Mouse (Mus musculus) spleen, adult 12 weeks (tissue): ENCODE data around the gene Bora.
"Not testable (repeated sequence)": the region's sequence is repeated elsewhere in the genome, so short reads cannot be mapped to it uniquely, and the experiment has no call there.

Source experiments
- DNase-seq: peaks from one replicate; pipeline ENCODE4 v3.0.0; 2022; ENCODE audit warnings: low spot score

The Bora gene

DNA sequence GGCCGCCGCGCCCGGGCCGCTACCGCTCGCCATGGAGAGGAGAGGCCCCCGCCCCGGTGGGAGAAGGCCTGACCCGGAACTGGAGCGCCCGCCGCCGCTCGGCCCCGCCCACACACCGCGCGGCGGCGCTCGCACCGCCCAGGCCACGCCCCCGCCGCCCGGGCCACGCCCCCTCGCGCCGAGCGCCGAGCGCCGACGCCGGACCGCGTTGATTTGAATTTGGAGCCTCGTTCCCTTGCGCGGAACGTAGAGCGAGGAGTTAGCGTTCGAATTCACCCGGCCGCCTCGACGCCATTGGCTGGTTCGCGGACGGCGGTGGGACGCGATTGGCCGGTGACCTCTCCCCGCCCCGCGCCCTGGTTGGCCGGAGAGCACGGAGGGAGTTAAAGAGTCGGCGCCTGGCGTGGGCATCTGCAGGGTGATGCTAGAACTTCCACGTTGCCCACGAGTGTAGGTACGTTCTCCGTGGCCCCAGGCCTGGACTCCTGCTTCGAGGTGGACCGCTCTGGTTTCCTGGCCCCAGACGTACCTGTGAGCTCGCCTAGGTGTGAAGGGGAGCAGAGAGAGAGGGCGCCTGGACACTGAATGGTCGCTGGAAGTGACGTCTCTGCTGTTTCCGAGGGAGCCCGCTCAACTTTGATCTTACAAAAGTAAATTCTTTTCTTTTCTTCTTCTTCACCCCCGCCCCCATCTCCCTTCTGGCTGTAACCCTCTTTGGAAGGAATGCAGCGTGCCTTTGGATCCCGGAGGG lies at the start of gene Bora, which contains the start of gene Mzt1:
Bora (plus strand) TSS at position 192 of the 751 bp plus-strand sequence.
Mzt1 (minus strand) TSS at position 104 of the 751 bp plus-strand sequence.
- peak; percentile 95 for DNase-seq

DNA sequence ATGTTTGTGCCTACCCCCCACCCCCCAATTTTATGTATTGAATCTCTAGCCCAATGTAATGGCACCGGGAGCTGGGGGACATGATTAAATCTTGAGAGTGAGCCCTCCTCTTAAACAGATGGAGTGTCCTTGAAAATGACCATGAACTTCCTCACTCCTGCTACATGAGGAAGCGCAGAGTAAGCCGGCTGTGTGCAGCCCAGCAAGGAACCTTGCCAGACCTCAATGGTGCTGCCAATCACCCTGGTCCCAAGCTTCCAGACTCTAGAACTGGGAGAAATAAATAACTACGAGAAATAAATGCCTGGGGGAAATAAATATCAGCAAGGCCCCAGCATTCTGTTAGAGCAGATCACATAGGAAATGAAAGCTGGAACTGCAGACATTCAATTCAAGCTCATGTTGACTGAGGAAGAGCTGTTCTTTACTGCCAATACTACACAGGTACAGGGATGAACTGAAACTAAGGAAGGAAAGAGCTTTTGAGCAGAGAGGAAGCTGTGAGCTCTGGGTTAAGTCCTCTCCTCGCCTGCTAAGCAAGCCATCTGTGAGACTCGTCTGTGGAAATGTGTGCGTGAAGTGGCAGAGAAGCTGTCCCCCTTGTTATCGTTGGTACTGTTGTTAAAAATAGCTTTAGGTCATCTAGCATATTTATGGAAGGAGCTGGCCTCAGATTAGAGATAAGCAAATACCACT lies 35.6 kb upstream of the Bora start:
- no peak for DNase-seq

DNA sequence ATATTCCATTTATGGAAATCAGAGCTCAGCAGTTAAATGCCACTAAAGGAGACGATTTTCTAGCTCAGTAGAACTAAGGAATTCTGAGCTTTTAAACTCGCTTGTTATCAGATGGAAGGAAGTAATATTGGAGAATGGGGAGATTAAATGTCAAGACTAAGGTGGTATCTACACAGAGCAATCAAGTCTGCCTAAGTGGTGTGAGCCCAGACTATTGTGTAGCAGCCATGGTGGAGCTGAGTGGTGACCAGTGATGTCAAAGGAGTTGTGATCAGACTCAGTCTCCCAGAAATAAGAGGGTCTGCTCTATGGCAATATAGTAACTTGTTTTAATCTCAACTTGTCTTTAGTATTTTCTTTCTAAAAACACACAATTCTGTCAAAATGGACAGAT lies 35.1 kb upstream of the Bora start:
- no peak for DNase-seq

DNA sequence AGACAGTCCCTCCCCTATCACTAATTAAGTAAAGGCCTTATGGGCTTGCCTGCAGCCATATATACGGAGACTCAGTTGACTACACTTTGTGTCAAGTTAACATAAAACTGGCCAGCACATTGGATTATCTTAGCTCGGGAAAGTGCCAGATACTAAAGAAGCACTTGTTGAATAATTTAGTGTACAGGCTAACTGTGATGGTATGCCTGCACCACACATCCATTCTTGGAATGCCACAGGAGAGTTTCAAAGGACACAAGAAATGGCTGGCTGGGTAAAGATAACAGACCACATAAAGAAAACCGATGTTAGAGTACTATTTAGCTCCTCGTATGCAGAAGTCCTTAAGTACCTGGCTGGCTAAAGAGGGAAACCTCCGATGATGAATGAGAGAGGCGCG lies 27.3 kb upstream of the Bora start:
- DNase-seq, result no peak

DNA sequence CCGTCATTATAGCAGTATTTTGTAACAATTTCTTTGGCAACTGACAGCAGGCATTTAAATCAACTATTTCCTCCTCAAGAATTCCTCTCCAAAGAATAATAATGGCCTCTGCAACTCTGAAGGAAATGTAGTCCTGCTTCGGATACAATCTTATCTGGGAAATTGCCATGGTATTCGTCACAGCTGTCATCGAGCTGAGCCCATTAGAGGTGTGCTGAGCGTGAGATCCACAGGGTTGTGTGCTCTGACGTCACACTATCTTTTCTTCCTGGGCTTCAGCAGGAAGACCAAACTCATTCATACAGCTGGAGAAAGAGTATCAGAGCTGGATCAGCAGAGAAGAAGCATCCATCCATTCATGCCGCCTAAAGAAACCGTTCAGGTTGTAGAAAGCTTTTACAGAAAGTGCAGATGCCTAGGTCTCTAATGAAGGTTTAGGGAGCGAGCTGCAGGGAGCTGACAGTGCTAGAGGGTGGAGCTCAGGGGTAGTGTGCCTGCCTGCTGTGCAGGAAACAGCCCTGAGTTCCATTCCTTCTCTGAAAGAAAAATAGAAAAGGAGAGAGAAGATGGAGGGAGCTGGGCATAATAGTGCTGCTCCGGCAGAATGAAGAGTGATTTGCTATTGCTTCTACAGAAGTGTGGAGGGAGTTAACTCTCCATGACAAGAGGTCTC lies 26.8 kb upstream of the Bora start:
- DNase-seq, result no peak

DNA sequence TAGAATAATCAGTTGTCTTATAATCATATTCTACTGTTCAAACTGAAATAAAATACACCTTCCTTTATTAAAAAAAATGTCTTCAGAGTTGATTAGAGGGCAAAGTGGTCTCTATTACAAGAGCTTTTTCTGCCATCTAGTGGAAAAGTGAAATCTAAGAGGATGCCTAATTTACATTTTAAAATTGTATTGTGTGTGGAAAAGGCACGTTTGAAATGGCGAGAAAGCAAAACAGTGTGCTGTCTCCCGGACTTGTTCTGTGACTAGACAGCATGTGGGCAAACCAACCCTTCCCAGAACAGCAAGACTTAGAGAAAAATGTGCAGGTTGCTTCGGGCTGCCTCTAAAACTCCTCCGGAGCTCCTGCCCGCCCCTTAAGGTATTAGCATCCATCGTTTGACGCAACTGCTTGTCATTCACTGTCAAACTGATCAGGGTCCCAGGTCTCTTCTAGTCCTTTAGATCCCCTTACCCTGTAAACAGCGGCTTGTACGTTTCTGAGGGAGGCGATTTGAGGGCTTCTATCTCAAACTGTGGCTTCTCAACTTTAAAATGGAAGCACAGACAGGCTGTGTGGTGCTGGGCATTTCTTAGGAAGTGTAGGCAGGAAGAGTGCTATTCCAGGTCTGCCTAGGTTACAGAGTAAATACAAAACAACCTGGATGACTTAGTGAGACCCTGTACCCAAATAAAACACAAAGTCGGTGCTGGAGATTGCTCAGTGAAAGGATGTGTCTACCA lies 23.5 kb upstream of the Bora start:
- no peak for DNase-seq

DNA sequence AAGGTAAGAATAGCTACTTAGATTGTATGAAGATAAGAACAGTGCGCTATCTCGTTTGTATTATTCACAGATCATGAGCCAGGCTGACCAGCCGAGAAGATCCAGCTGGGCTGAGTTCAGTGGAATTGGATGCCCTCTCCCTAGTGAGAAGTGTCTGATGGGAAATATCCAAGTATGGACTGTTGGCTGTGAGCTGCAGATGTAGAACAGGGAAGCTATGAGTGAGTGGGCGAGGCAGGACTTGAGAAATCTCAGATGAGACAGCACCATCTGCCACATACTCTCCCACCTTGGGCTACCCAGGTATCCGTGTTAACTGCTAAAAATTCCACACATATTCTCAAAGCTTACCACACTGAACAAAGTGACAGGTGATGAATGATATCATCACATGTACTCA lies 16.0 kb upstream of the Bora start:
- DNase-seq, result no peak

DNA sequence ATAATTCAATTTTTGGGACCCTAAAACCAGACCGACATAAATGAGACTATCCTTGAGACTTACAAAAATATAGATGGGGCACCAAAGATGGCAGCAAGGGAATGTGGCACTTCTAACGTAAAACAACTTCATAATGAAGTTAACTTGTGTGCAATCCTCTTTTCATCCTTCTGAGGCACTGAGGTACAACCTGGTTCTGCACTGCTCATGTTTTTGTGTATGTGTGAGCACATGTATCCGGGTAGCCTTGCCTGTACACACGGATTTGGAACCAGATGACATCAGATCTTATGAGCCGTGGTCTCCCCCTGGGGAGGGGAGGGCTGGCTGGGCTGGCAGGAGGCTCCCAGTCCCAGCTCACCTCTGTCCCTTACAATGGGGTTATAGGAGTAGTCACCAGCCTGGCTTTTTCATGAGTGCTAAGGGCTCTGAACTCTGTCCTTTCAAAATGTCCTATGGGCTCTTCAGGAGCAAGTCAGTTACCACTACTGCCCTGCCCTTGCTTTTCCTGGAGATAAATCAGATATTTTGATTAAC lies 14.6 kb upstream of the Bora start:
- no peak for DNase-seq

DNA sequence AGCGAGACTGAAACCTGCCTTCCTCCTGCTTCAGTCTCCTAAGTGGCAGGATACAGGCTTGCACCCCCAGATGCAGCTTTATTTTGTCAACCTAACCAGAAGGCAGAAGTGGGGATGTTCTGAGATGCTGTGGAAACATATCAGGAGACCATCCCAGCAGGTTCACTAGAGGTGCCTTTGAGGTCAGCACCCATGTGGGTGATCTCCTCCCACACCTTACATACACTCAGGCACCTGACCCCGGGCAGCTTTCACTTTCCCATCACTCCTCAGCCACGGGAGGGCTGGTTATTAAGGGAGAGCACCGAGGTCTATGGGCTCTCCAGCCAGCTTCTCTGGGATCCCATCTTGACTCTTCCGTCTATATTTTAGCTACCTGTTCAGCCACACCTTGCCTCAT lies 13.4 kb upstream of the Bora start:
- DNase-seq, result no peak

DNA sequence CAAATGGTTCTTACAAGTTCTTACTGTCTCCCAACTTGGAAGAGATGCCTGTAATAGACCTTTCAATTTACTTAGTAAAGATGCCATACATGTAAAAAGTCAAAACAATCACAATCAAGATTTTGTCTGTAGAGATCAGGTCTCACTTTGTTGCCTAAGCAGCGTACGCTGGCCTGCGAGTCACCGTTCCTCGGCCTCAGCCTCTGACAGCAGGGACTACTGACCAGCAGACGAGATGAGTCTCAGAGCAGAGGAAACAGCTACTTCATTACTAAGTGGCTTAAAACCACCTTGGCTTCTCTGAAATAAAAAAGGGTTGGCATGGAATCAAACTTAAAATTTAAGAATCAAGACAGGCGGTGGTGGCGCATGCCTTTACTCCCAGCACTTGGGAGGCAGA lies 11.2 kb upstream of the Bora start:
- not testable (repeated sequence) for DNase-seq

DNA sequence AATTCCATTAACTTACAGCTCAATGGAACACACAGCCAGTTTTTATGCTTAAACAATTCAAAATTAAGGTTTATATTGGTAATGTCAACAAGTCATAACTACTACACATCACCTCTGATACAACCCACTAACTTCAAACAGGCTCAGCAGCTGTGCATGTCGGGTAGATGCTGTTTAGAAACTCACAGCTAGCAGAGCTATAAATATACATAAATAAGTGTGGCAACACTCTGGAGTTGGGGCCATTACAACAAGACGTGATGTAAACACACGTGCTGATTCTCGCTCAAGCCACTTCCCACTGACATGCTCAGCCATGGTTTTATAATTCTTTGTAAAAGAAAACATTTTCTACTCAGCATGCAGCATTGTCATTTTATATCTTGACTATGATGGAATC lies 10.0 kb upstream of the Bora start:
- no peak for DNase-seq

DNA sequence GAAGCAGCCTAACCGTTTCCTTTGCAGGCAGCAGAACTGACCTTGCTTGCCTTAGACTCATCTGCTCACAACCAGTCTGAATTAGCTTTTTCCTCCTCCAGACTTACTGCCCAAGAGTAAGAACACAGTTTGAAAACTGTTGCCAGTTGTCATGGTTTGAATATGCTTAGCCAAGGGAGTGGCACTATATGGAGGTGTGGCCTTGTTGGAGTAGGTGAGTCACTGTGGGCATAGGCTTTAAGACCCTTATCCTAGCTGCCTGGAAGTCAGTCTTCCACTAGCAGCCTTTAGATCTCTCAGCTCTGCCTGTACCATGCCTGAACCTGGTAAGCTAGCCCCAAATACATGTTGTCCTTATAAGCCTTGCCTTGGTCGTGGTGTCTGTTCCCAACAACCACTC lies 8.3 kb upstream of the Bora start:
- DNase-seq, result no peak

DNA sequence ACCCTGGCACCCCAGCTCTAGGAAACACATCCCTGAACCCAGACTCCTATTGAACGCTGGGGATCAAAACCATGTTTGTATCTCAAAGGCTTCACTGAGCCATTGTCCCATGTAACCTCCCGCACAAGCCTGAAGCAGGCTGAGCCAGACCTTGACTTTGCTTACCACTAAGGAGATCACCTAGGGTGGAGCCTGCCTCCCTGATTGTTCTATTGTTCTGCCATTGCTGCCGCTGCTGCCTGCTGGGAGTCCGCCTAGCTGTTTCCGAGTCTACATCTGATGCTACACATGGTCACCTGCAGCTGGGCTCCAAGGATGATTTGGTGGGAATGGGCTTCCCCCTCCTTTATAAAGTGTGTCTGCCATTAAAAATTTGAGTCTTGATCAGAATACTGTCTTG lies 6.7 kb upstream of the Bora start:
- DNase-seq, result not testable (repeated sequence)

DNA sequence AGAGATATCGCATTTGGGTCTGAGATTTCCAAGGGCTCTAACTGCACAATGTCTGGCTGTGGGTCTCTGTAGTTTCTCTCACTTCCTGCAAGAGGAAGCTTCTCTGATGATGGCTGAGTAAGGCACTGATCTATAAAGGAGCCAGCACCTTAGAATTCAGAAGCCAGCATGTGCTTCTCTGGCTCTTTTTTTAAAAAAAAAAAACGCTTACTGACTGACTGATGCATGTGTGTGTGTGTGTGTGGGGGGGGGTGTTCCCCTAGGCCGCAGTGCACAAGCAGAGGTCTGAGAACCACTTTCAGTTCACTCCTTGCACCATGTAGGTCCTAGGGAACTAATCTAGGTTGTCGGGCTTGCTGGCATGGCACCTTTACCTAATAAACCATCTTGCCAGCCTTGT lies 4.6 kb upstream of the Bora start:
- DNase-seq, result no peak

DNA sequence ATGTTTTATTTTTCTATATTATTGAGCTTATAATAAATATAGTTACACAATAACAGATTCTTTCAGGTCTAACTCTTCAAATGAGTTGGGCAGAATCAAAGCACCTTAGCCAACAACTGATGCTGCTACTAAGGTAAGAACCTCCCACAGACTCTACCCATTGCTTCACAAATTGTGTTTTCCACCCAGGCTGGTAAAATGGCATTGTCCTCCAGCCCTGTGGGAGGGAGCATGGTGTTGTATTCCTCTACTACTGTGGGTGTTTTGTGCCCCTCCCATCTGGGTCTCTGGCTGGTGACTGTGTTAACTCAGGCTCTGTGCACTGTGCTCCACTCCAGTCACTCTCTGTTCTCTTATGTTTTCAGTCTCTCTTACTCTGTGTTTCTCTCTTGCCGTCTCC lies 2.5 kb upstream of the Bora start:
- no peak for DNase-seq

DNA sequence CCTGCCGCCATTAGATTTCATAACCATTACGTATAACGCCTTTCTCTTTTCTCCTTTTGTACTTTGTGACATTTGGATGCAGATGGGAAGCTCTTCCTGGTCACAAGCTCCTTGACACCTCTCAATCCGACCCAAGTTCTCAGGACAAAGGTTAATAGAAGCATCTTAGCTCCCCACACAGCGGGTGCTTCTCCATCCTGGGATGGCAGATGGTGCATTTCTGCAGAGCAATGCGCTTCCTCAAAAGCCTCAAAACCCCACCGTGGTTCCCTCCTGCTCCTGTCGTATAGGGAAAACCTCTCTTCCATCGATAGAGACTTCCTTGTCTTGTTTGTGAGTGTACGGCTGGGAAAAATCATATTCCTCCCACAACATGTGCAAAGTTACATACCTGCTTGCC lies 1.9 kb upstream of the Bora start:
- no peak for DNase-seq

DNA sequence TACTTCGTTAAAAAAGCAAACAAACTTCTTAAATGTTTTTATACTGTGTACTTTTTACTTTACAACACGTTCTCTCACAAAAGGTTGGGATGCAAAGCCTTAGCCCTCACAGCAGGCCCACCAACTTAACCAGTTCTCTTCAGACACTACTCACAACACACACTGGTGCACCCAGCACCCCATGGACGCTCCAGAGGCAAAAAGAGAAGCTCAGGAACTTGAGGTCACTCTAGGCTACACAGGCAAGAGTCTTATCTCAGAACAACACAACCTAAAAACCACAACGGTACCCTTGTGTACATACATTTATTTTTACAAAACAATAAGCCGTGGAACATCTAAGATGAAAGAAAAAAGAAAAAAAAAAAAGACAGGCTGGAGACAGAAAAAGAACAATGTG lies 1.3 kb upstream of the Bora start:
- DNase-seq, result no peak

DNA sequence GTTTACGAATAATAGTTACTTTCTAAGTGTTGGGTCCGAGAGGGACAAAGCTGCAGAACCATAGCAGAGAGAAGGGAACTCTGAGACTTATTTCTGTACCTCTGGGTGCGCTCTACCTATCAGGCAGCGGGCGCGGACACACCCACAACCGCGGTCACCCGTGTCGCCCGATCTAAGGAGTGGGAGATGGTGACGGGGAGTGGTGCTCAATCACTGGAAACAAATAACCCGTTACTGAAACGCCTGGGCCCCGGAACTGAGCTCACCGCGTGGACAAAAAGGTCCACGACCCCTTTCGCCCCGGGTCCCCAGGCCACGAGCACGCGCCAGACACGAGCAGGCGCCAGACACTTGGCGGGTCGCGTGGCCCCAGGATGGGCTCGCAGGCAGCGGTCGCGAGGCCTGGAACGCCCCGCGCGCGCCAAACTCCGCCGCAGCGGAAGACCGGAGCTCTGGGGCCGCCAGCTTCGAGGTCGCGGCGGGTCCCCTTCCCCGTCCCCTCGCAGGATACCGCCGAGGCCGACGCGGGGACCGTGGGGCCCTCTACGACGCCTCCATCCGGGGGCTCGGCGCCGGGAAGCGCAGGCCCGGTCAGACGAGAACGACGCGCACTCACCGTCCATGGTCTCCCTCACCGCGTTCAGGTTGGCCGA lies 518 bp upstream of the Bora start:
- DNase-seq, result peak; percentile 46

DNA sequence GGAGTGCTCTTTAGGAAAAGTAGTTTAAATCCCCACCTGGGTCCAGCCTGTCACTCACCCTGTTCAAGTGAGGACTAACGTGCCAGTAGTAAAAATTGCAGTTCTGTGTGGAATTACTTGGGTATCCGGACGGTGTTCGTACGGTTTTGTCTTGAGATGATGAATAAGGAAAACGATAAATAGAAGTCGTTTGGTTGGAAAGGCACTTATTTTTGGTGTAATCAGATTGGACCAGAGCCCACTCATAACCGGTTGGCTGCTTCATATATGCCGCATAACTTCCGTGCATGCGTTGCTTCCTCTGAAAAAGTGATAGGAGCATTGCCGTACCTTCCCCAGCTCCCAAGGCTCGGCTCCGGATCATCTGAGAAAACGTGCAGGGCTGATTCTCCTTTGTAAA lies 760 bp downstream of the Bora start:
- no peak for DNase-seq

DNA sequence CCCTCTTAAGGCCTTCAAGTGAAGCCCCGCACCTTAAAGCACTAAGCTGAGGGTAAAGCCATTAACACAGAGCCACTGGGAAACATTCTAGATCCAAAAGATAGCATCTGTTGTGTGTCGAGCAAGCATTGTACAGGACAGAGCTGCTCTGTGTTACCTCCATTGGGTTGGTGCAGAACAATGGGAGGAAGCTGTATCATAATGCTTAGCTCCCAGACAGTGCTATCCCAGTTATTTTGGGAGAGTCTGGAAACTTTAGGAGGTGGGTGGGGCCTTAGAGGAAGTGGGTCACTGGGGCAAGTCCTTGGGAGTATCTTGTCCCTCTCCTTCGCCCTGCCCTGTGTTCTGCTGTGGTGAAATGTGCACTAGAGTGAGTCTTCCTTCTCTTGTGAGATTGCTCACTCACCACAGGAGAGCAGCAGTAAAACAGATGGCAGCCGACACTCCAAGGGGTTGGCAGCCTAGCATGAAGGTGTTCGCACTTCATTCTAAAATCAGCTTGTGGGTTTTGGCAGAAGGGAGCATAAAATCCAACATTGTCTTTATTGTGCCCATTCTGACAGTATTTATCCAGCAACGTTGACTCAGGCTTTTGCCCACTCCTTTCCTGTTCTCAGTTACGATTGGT lies 13.1 kb downstream of the Bora start:
- DNase-seq, result no peak

DNA sequence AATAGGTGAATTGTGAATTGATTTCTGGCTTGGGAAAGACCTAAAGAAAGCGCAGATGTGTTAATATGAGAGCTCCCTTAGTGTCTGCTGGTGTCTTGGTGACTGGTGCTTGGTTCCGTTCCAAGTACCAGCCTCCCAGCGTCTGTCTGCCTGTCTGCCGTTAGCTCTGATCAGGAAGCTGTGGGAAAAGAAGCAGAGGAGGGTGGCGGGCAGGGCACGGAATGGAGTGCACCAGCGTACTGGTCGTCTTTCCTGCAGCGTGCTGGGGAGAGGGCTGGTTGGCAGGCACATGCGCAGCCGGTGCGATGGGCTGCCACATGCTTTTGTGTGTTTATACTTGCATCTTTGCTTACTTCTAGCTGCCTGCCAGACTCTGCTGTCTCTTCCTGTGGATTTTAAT lies 14.6 kb downstream of the Bora start:
- DNase-seq, result no peak
